Mouse (Mus musculus): Measurements from ENCODE around the gene Mcat. TPM values are rescaled to one million over a fixed set of nuclear protein-coding genes. Genes with fewer than 3 reads are reported as not detected.

The Mcat gene
- polyA plus RNA-seq, 2 experiments = 32.9 to 42.7 TPM

- no peak overlapping the region for H3K4me2 ChIP-seq (replicated peaks; ENCODE audit: low read depth, low read length, severe bottlenecking)
Observed at GRCm38 (mm10) chr15:83527747-83528146, 35.8 kb downstream of the Mcat start.

GRCm38 (mm10) chr15:83527092-83527437 lies 36.5 kb downstream of the Mcat start:
- no peaks in the 10 kb centered on the region for H3K9me3 ChIP-seq (ENCODE audit: control insufficient read depth, low read length)
- H3K9ac ChIP-seq (ENCODE audit: low read depth, low read length, severe bottlenecking) = peak overlapping the region; percentile 60
- ATAC-seq (ENCODE audit: low FRiP score, low read depth) (peak; percentile 41; the same call in 1 of the 2 replicates), DNase-seq (ENCODE audit: low spot score) (no peak)
- peak overlapping the region; percentile 47 for H3K4me3 ChIP-seq (replicated peaks; ENCODE audit: low read length)
- no peaks in the 10 kb centered on the region for H3K36me3 ChIP-seq (ENCODE audit: control insufficient read depth, insufficient read depth, low read length)
- no peak for TF ChIP-seq POLR2A (IDR thresholded peaks at IDR 0.05; ENCODE audit: borderline replicate concordance, extremely low read depth, insufficient read depth, insufficient read length)
- H3K4me1 ChIP-seq (ENCODE audit: control insufficient read depth, insufficient read depth, low read length) = peaks cover 4% of the 10 kb centered on the region
- 1% methylated on average over 22 of the region's 26 CpGs for WGBS
- H3K4me2 ChIP-seq (replicated peaks; ENCODE audit: low read depth, low read length, severe bottlenecking) = peak overlapping the region; percentile 91
- no peak overlapping the region for H3K27ac ChIP-seq (replicated peaks; ENCODE audit: low read depth, low read length)
- peaks cover 25% of the 10 kb centered on the region for H3K27me3 ChIP-seq (ENCODE audit: control insufficient read depth, insufficient read depth, low read length)

More at GRCm38 (mm10) chr15:83527747-83528146, 35.8 kb downstream of the Mcat start:
- 55% methylated on average over 2 of the region's 2 CpGs for WGBS
- no peak overlapping the region for H3K9ac ChIP-seq (ENCODE audit: low read depth, low read length, severe bottlenecking)
- no peaks in the 10 kb centered on the region for H3K36me3 ChIP-seq (ENCODE audit: control insufficient read depth, insufficient read depth, low read length)
- peaks cover 4% of the 10 kb centered on the region for H3K4me1 ChIP-seq (ENCODE audit: control insufficient read depth, insufficient read depth, low read length)
- H3K4me3 ChIP-seq (replicated peaks; ENCODE audit: low read length) = no peak overlapping the region
- TF ChIP-seq POLR2A (IDR thresholded peaks at IDR 0.05; ENCODE audit: borderline replicate concordance, extremely low read depth, insufficient read depth, insufficient read length) = no peak
- DNase-seq (ENCODE audit: low spot score) = no peak
- peaks cover 25% of the 10 kb centered on the region for H3K27me3 ChIP-seq (ENCODE audit: control insufficient read depth, insufficient read depth, low read length)
- ATAC-seq (ENCODE audit: low FRiP score, low read depth) = no peak
- H3K27ac ChIP-seq (replicated peaks; ENCODE audit: low read depth, low read length) = no peak overlapping the region
- H3K9me3 ChIP-seq (ENCODE audit: control insufficient read depth, low read length) = no peaks in the 10 kb centered on the region

- Histone ChIP-seq H3K9ac (ENCODE audit: low read depth, low read length, severe bottlenecking) (peak within 1 kb of the TSS; percentile 60), H3K36me3 (ENCODE audit: control insufficient read depth, insufficient read depth, low read length) (no peaks in the 10 kb centered on the region), H3K27ac (replicated peaks; ENCODE audit: low read depth, low read length) (no peak within 1 kb of the TSS), H3K9me3 (ENCODE audit: control insufficient read depth, low read length) (no peaks in the 10 kb centered on the region), H3K4me3 (replicated peaks; ENCODE audit: low read length) (peak within 1 kb of the TSS; percentile 47), H3K4me2 (replicated peaks; ENCODE audit: low read depth, low read length, severe bottlenecking) (peak within 1 kb of the TSS; percentile 91), H3K4me1 (ENCODE audit: control insufficient read depth, insufficient read depth, low read length) (peaks cover 4% of the 10 kb centered on the region), H3K27me3 (ENCODE audit: control insufficient read depth, insufficient read depth, low read length) (peaks cover 25% of the 10 kb centered on the region)
- under 1% methylated on average over 44 of the region's 45 CpGs for WGBS
- no peak for TF ChIP-seq POLR2A (IDR thresholded peaks at IDR 0.05; ENCODE audit: borderline replicate concordance, extremely low read depth, insufficient read depth, insufficient read length)
- peak; percentile 76 for ATAC-seq (ENCODE audit: low FRiP score, low read depth)
- peak; percentile 52 for DNase-seq (ENCODE audit: low spot score)
Observed at GRCm38 (mm10) chr15:83526424-83527091, 37.0 kb downstream of the Mcat start, which contains the start of gene Bik. Gene Bik, plus strand, starts transcription at chr15:83526862.

- no peaks in the 10 kb centered on the region for H3K9me3 ChIP-seq (ENCODE audit: control insufficient read depth, low read length)
- no peaks in the 10 kb centered on the region for H3K36me3 ChIP-seq (ENCODE audit: control insufficient read depth, insufficient read depth, low read length)
- H3K9ac ChIP-seq (ENCODE audit: low read depth, low read length, severe bottlenecking) = no peak overlapping the region
- no peak overlapping the region for H3K4me2 ChIP-seq (replicated peaks; ENCODE audit: low read depth, low read length, severe bottlenecking)
- no peak for TF ChIP-seq POLR2A (IDR thresholded peaks at IDR 0.05; ENCODE audit: borderline replicate concordance, extremely low read depth, insufficient read depth, insufficient read length)
- no peak for ATAC-seq (ENCODE audit: low FRiP score, low read depth)
- peaks cover 4% of the 10 kb centered on the region for H3K4me1 ChIP-seq (ENCODE audit: control insufficient read depth, insufficient read depth, low read length)
- no peak for DNase-seq (ENCODE audit: low spot score)
- no peak overlapping the region for H3K27ac ChIP-seq (replicated peaks; ENCODE audit: low read depth, low read length)
- peaks cover 25% of the 10 kb centered on the region for H3K27me3 ChIP-seq (ENCODE audit: control insufficient read depth, insufficient read depth, low read length)
- H3K4me3 ChIP-seq (replicated peaks; ENCODE audit: low read length) = no peak overlapping the region
- 88% methylated on average over 3 of the region's 3 CpGs for WGBS
Observed at GRCm38 (mm10) chr15:83524333-83524729, 39.3 kb downstream of the Mcat start.

GRCm38 (mm10) chr15:83523638-83524332 lies 39.8 kb downstream of the Mcat start:
- no peak overlapping the region for H3K4me2 ChIP-seq (replicated peaks; ENCODE audit: low read depth, low read length, severe bottlenecking)
- 68% methylated on average over 14 of the region's 14 CpGs for WGBS
- TF ChIP-seq POLR2A (IDR thresholded peaks at IDR 0.05; ENCODE audit: borderline replicate concordance, extremely low read depth, insufficient read depth, insufficient read length) = no peak
- no peak overlapping the region for H3K4me3 ChIP-seq (replicated peaks; ENCODE audit: low read length)
- H3K4me1 ChIP-seq (ENCODE audit: control insufficient read depth, insufficient read depth, low read length) = peaks cover 4% of the 10 kb centered on the region
- no peaks in the 10 kb centered on the region for H3K9me3 ChIP-seq (ENCODE audit: control insufficient read depth, low read length)
- H3K27ac ChIP-seq (replicated peaks; ENCODE audit: low read depth, low read length) = no peak overlapping the region
- ATAC-seq (ENCODE audit: low FRiP score, low read depth) (no peak), DNase-seq (ENCODE audit: low spot score) (no peak)
- no peak overlapping the region for H3K9ac ChIP-seq (ENCODE audit: low read depth, low read length, severe bottlenecking)
- H3K27me3 ChIP-seq (ENCODE audit: control insufficient read depth, insufficient read depth, low read length) = peaks cover 25% of the 10 kb centered on the region
- H3K36me3 ChIP-seq (ENCODE audit: control insufficient read depth, insufficient read depth, low read length) = no peaks in the 10 kb centered on the region

All from limb, embryonic 14.5 days (tissue).